Mouse (Mus musculus) B cell, adult 2 months (primary cell): ENCODE measurements around the gene Cpt1b.

Experiments used
- DNase-seq, 2 experiments: peaks; one replicate each; pipeline ENCODE4 v3.0.0; 2022

Gene Cpt1b

GRCm38 (mm10) chr15:89425711-89426121, at the start of gene Cpt1b:
Gene Cpt1b, minus strand, starts transcription at chr15:89425863.
- DNase-seq = no peak

GRCm38 (mm10) chr15:89475293-89475600, 49.6 kb upstream of the Cpt1b start:
- no peak for DNase-seq

- DNase-seq = no peak
Observed at GRCm38 (mm10) chr15:89474596-89475292, 49.1 kb upstream of the Cpt1b start.

GRCm38 (mm10) chr15:89473921-89474320, 48.3 kb upstream of the Cpt1b start:
- no peak for DNase-seq

- no peak for DNase-seq
Observed at GRCm38 (mm10) chr15:89473370-89473769, 47.7 kb upstream of the Cpt1b start.

DNA sequence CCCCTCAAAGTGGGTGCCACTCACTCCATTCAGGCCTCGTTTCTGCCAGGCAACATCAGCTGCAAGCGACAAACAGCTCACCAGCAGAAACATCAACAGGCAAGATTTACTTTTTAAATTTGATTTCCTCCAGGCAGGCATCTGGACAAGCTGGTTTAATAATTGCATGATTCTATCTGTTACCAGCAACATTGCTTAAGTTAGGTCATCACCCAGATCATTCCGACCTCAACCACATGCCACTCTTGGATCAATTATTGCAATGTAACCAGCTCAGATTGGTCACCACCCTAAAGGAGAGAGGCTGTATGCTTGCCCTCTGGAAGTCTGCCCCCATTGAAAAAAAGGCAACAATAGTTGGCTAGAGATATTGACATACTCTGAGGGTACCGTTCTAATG, 45.8 kb upstream of the Cpt1b start:
- DNase-seq = no peak

DNA sequence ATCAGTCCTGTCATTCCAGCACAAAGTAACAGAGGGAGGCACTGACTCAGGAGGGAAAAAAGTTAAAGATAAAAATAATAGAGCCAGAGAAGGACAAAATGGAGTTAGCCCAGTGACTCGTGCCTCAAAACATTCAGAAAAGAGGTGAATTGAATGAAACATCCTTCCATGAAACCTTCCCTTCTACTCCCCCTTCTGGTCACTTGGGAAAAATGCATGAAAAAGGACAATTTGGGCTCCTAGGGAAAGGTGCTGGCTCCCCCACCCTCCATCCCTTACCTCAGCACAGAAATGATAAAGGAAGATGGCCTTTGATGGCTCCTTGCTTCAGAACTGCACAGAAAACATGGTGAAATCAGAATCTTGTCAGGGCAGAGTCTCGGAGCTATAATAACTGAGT, 42.9 kb upstream of the Cpt1b start:
- DNase-seq = no peak

DNA sequence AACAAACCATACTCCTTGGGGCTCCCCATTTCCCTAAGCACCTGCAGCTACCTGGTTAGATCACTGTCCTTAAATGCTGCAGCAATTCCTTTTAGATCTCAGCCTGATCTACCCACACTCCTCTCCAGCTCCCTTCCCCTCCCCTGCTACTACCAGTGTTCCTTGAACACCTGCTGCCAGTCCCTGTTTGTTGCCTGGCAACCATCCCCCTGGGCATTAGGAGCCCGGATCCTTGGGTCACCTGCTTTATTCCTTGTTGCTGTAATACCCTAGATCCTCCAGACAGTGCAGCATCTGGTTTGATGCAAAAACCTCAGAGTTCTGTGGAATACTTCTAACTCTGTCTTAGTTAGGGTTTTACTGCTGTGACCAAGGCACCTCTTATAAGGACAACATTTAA, 39.4 kb upstream of the Cpt1b start:
- no peak for DNase-seq

GRCm38 (mm10) chr15:89463334-89464235, 37.9 kb upstream of the Cpt1b start:
- DNase-seq = no peak

GRCm38 (mm10) chr15:89462176-89462575, 36.5 kb upstream of the Cpt1b start:
- no peak for DNase-seq

DNA sequence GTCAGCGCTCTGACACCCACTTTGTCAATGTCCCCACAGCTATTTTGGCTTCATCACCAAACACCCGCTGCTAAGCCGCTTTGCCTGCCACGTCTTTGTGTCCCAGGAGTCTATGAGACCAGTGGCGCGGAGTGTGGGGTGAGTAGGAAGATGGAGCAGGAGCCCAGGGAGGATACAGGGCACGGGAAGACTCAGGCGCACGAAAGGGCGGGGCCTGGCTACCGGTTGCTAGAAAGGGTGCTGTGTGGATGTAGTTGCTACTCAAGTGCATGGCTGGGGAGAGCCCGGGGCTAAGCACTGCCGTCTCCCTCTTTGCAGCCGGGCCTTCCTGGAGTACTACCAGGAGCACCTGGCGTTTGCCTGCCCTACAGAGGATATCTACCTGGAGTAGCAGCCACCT, 35.7 kb upstream of the Cpt1b start:
- no peak for DNase-seq

DNA sequence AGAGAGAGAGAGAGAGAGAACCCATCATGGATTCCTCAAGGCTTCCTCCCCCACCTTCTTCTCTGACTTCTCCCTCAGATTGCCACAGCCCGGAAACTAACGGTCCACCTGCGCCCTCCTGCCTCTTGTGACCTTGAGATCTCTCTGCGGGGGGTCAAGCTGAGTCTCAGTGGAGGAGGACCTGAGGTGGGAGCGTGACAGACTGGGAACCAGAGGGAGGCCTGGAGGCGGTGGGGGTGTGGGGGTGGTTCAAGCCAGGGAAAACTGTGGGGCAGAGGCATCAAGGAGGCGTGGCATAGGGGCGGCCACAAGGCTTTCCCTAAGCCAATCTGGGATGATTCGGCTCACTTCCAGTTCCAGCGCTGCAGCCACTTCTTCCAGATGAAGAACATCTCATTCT, 34.6 kb upstream of the Cpt1b start:
- no peak for DNase-seq

GRCm38 (mm10) chr15:89459821-89460220, 34.2 kb upstream of the Cpt1b start:
- DNase-seq = no peak

GRCm38 (mm10) chr15:89458942-89459341, 33.3 kb upstream of the Cpt1b start:
- DNase-seq = peak; percentile 48 to 57

DNA sequence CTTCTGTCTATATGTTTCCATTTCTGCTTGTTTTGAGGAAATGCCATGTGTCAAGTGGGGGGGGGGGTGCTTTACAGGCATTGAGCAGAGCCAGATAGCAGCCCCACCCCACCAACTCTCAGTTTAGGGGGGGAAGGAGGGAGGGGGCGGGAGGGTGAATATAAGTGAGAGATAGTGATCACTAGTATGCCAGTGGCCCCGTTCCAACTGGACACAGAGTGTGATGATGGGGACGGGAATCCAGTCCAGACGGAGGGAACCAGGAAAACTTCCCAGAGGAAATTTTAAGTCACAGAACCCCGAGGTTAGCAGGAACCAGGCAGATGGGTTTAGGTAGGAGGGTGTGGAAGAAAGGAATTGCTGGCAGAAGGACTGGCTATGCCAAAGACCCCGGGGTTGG, 30.0 kb upstream of the Cpt1b start:
- no peak for DNase-seq

- DNase-seq = no peak
Observed at GRCm38 (mm10) chr15:89454857-89455256, 29.2 kb upstream of the Cpt1b start.

- DNase-seq = no peak
Observed at GRCm38 (mm10) chr15:89453865-89454478, 28.3 kb upstream of the Cpt1b start, which contains the start of gene Mapk8ip2. Gene Mapk8ip2, plus strand, starts transcription at chr15:89453913.

- peak; percentile 74 to 78 for DNase-seq
Observed at GRCm38 (mm10) chr15:89452906-89453864, 27.5 kb upstream of the Cpt1b start.

GRCm38 (mm10) chr15:89442486-89443070, 16.9 kb upstream of the Cpt1b start:
- DNase-seq = no peak

GRCm38 (mm10) chr15:89435878-89436277, 10.2 kb upstream of the Cpt1b start:
- DNase-seq = no peak

DNA sequence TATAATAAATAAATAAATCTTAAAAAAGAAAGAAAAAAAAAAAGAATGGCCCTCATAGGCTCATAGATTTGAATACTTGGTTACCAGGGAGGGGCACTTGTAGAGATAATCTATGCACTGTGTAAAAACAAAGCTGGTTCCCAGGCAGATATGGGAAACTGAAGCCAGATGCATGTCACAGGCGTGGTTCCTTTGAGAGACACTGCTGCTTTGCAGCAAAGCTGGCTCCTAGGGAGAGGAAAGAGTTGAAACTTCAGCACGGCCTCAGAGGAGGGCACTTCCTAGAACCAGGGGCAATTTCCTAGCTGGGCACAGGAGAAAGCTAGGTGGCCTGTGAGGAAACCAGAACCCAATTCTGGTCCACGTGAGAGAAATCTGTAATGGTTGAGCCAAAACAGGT, 8.5 kb upstream of the Cpt1b start:
- no peak for DNase-seq

DNA sequence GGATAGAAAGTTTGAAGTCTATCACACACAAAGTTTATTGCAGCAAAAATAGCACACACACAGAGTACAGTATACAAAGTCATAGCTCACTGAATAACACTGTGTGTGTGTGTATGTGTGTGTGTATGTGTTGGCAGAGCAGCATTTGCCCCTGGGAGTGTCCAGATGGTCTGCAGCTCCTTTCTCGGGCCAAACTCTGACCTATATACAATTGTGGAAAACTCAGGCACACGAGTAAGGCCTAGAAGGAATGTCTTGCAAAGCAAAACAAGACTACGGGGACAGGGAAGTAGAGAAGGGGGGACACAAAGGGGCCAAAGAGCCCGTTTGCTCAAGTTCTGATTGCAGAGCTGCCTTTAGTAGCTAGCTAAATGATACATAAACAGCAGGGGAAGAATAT, 7.3 kb upstream of the Cpt1b start:
- no peak for DNase-seq
